Mouse (Mus musculus) heart, adult 2 months (tissue): ENCODE data around the gene Rora. TPM values are rescaled to one million over a fixed set of nuclear protein-coding genes. Genes with fewer than 3 reads are reported as not detected.

ENCODE experiments used
- DNase-seq, 2 experiments: peaks; one replicate each; pipeline ENCODE4 v3.0.0; 2021
- H3K27ac ChIP-seq: fragments of 200-600 bp; 2 replicates; pipeline ENCODE4 v1.8.1; 2022
- H3K27me3 ChIP-seq: fragments of 200-500 bp; 2 replicates; pipeline ENCODE4 v1.6.1; 2012; ENCODE audit warnings: mild to moderate bottlenecking, low read length, inconsistent platforms, mixed read lengths; ENCODE audit not compliant: control insufficient read depth, insufficient read depth
- H3K36me3 ChIP-seq: fragments of 200-500 bp; 2 replicates; pipeline ENCODE4 v1.6.1; 2012; ENCODE audit warnings: low read length, inconsistent platforms; ENCODE audit not compliant: control insufficient read depth, insufficient read depth
- H3K4me1 ChIP-seq: fragments of 200-500 bp; 2 replicates; pipeline ENCODE4 v1.6.1; 2011; ENCODE audit warnings: low read length; ENCODE audit not compliant: control insufficient read depth, insufficient read depth
- H3K4me3 ChIP-seq: fragments of 200-600 bp; 2 replicates; pipeline ENCODE4 v1.8.1; 2022
- H3K79me2 ChIP-seq: fragments of 200-500 bp; replicated peaks from 2 replicates; pipeline ENCODE4 v1.6.1; 2012; ENCODE audit warnings: mild to moderate bottlenecking, inconsistent platforms, low read length, moderate library complexity, mixed read lengths; ENCODE audit not compliant: control insufficient read depth, insufficient read depth
- H3K9ac ChIP-seq: fragments of 200-500 bp; 2 replicates; pipeline ENCODE4 v1.6.1; 2012; ENCODE audit warnings: low read depth, mild to moderate bottlenecking, control low read depth, inconsistent platforms, low read length, mixed read lengths
- CTCF ChIP-seq: fragments of 200-600 bp; IDR thresholded peaks from 2 replicates; pipeline ENCODE4 v1.8.1; 2022; ENCODE audit warnings: antibody characterized with exemption, mild to moderate bottlenecking, moderate library complexity
- EP300 ChIP-seq: fragments of 200-500 bp; IDR thresholded peaks from 2 replicates; pipeline ENCODE4 v1.6.1; 2011; ENCODE audit warnings: low read depth, low read length, control low read depth; ENCODE audit not compliant: insufficient read depth
- POLR2A ChIP-seq: fragments of 200-500 bp; IDR thresholded peaks from 2 replicates; pipeline ENCODE4 v1.6.1; 2011; ENCODE audit warnings: mild to moderate bottlenecking, low read depth, low read length, control low read depth; ENCODE audit not compliant: insufficient read depth
- WGBS: fragments of 180-500 bp; shearing (Covaris S2); methylation state at CpG from one replicate; pipeline ENCODE4 v1.1.7; 2018; 5-methylcytosine and 5-hydroxymethylcytosine counted together
- intact Hi-C: fragments of 180-260 bp; cut with DNase I; formaldehyde crosslinking; loops from one replicate; pipeline ENCODE4 v1.15.1; 2025
- polyA plus RNA-seq: library from polyadenylated mRNA; depleted of rRNA; stranded (reverse); fragments of >200 nt; gene quantifications from 2 replicates; pipeline ENCODE4 v1.2.3, GENCODE M21; 2012
- total RNA-seq, 2 experiments: library from RNA; stranded (reverse); gene quantifications; 2 replicates each; pipeline ENCODE4 v1.2.3; 2021

The Rora gene
- total and polyA plus RNA-seq, 3 experiments = 6.7 to 28.9 (median 21.6) TPM

- intact Hi-C loops = no loop called here
- no peaks in the 10 kb centered on the region for H3K4me1 ChIP-seq
- H3K4me3 ChIP-seq = no peak overlapping the region
- 81% methylated on average over 8 of the region's 8 CpGs for WGBS
- no peak for DNase-seq
- no peaks in the 10 kb centered on the region for H3K79me2 ChIP-seq
- H3K36me3 ChIP-seq = no peaks in the 10 kb centered on the region
- no peak overlapping the region for H3K9ac ChIP-seq
- no peak overlapping the region for H3K27ac ChIP-seq
- no peaks in the 10 kb centered on the region for H3K27me3 ChIP-seq
- TF ChIP-seq EP300 (no peak), POLR2A (no peak), CTCF (no peak)
These were observed 16.3 kb upstream of the Rora start for GRCm38 (mm10) chr9:68637301-68637700.

- no peaks in the 10 kb centered on the region for H3K27me3 ChIP-seq
- H3K79me2 ChIP-seq = no peaks in the 10 kb centered on the region
- intact Hi-C loops = no loop called here
- TF ChIP-seq CTCF (no peak), EP300 (no peak), POLR2A (no peak)
- H3K36me3 ChIP-seq = no peaks in the 10 kb centered on the region
- H3K4me3 ChIP-seq = no peak overlapping the region
- WGBS = 81% methylated on average over 3 of the region's 3 CpGs
- no peak overlapping the region for H3K27ac ChIP-seq
- H3K4me1 ChIP-seq = no peaks in the 10 kb centered on the region
- no peak for DNase-seq
- H3K9ac ChIP-seq = no peak overlapping the region
These were observed 12.5 kb upstream of the Rora start for GRCm38 (mm10) chr9:68641123-68641522.

GRCm38 (mm10) chr9:68648061-68648460, 5.5 kb upstream of the Rora start:
- H3K79me2 ChIP-seq = no peaks in the 10 kb centered on the region
- H3K4me3 ChIP-seq = no peak overlapping the region
- no peak overlapping the region for H3K27ac ChIP-seq
- intact Hi-C loops = no loop called here
- WGBS = 80% methylated on average over 3 of the region's 3 CpGs
- no peaks in the 10 kb centered on the region for H3K4me1 ChIP-seq
- no peaks in the 10 kb centered on the region for H3K27me3 ChIP-seq
- no peak for DNase-seq
- H3K9ac ChIP-seq = no peak overlapping the region
- H3K36me3 ChIP-seq = no peaks in the 10 kb centered on the region
- TF ChIP-seq EP300 (no peak), POLR2A (no peak), CTCF (no peak)

- Histone ChIP-seq H3K27ac (peak overlapping the region; percentile 81), H3K9ac (peak overlapping the region; percentile 96), H3K27me3 (no peaks in the 10 kb centered on the region), H3K36me3 (peaks cover 2% of the 10 kb centered on the region; the same call in 1 of the 2 replicates), H3K4me3 (peak overlapping the region; percentile 92), H3K79me2 (no peaks in the 10 kb centered on the region), H3K4me1 (peaks cover 5% of the 10 kb centered on the region)
- TF ChIP-seq POLR2A (no peak), EP300 (no peak), CTCF (no peak)
- DNase-seq = no peak
- intact Hi-C loops = loop anchor here (2.0 to 5.0 kb wide), 2 partner anchors 58 to 355 kb away; no protein-coding TSS in a partner anchor
- WGBS = under 1% methylated on average over 28 of the region's 28 CpGs
These were observed 400 bp downstream of the Rora start for GRCm38 (mm10) chr9:68654039-68654332.

DNA sequence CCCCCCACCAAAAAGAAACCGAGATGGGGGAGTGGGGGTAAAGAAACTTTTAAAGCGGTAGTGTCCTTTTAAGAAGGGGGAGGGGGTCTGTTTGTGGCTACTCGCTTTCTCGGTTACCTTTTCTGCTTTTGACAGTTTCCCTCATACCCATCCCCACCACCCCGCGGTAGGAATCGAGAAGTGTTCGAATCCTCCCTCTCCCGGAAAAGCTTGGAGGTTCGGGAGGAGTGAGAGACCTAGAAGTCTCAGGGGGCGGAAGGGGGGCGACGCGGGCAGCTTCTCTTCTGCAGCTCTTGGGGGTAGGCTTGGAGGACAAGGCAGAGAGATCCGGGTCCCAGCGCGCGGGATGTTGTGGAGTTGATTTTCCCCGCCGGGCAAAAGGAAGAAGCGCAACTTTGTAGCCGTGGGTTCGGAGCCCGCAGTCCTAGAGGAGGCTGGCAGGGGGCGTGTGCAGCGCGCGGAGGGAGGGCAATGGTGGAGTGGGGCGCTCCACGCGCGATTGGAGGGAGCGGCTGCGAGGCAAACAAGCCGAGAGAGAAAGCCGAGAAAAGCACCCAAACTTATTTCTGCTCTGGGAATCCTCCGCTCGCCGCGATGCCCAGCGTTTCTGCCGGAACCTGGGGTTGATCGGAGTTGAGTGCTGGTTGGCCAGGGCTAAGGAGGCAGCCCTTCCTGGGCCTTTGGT, 889 bp downstream of the Rora start:
- WGBS = under 1% methylated on average over 43 of the region's 43 CpGs
- H3K27ac ChIP-seq = peak overlapping the region; percentile 81
- intact Hi-C loops = loop anchor here (2.0 to 5.0 kb wide), 2 partner anchors 58 to 356 kb away; no protein-coding TSS in a partner anchor
- no peaks in the 10 kb centered on the region for H3K79me2 ChIP-seq
- H3K36me3 ChIP-seq = peaks cover 2% of the 10 kb centered on the region; the same call in 1 of the 2 replicates
- peaks cover 5% of the 10 kb centered on the region for H3K4me1 ChIP-seq
- peak; percentile 33 to 49 for DNase-seq
- TF ChIP-seq POLR2A (no peak), CTCF (peak; percentile 53)
- H3K9ac ChIP-seq = peak overlapping the region; percentile 96
- H3K4me3 ChIP-seq = peak overlapping the region; percentile 92
- H3K27me3 ChIP-seq = no peaks in the 10 kb centered on the region

DNA sequence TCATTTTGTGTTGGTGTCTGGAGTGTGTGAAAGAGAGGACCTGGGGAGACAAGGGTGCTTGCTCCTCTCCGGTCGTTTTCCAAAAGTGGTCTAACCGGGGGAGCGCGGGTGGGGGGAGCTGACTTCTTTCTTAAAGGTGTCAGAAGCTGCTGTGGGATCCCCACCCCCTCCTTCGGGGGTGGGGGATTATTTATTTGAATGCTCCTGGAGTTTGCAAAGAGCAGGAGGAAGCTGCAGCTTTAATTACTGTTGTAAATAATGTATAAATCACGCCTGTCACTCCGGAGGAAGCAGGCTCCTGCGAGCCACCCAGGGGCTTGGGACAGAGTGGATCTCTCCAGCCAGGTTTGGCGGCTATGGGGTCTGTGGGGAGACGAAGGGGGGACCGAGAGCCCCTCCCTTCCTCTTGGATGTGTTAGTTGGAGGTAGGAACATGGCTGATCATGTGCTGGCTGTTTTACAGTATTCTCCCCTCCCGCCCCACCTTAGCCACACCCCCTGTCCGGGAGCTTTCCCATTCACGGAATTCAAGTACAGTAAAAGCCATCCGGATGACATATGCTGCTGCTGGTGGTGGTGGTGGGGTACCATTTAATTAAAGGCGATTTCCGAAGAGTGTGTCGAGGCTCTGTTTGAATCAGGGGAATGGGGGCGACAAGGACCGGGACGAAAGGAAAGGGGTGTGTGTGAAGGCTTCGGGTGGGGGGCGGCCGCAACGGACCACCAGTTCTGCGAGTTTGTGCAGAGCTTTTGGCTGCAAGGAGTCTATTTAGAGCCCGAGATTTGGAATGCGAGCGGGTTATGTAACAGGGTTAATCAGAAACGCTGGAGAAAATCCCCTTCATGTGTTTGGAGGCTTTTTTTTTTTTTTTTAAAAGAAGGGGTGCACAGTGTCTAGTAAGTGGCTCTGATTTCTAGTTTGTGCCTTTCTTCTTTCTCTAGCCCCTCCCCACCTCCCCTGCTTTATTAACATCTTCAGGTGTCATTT, 1.7 kb downstream of the Rora start:
- intact Hi-C loops = loop anchor here (2.0 kb wide), 1 partner anchor 357 kb away; no protein-coding TSS in a partner anchor
- 2% methylated on average over 31 of the region's 31 CpGs for WGBS

More for the DNA sequence above, 1.7 kb downstream of the Rora start:
- H3K27ac ChIP-seq = peak overlapping the region; percentile 81
- H3K4me3 ChIP-seq = peak overlapping the region; percentile 92
- no peaks in the 10 kb centered on the region for H3K79me2 ChIP-seq
- H3K27me3 ChIP-seq = no peaks in the 10 kb centered on the region
- peak overlapping the region; percentile 96 for H3K9ac ChIP-seq
- peaks cover 2% of the 10 kb centered on the region; the same call in 1 of the 2 replicates for H3K36me3 ChIP-seq
- peaks cover 5% of the 10 kb centered on the region for H3K4me1 ChIP-seq
- no peak for TF ChIP-seq CTCF
- no peak for TF ChIP-seq EP300
- no peak for TF ChIP-seq POLR2A
- peak; percentile 50 to 58 for DNase-seq
